Mouse (Mus musculus) 3T3-L1 (cell line): Measurements from ENCODE around the gene Adgrg7.
A peak's percentile ranks its signal among the peaks of the same experiment; 100 is the strongest.

Experiments
- DNase-seq: peaks from one replicate; pipeline ENCODE4 v3.0.0-alpha.2; 2015; ENCODE audit warnings: low read depth, low spot score

The Adgrg7 gene

DNA sequence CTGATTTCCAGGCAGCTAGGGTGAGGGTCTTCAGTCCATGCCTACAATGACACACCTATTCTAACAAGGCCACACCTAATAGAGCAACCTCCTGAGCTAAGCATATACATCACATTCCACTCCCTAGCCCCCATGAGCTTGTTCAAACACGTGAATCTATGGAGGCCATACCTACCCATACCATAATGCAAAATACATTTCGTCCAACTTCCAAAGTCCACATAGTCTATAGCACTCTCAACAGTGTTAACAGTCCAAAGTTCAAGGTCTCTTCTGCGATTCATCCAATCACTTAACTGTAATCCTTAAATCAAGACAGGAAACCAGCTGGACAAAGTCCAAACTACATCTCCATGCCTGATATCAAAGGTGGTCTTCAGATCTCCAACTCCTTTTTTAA lies 85.6 kb downstream of the Adgrg7 start:
- no peak for DNase-seq

DNA sequence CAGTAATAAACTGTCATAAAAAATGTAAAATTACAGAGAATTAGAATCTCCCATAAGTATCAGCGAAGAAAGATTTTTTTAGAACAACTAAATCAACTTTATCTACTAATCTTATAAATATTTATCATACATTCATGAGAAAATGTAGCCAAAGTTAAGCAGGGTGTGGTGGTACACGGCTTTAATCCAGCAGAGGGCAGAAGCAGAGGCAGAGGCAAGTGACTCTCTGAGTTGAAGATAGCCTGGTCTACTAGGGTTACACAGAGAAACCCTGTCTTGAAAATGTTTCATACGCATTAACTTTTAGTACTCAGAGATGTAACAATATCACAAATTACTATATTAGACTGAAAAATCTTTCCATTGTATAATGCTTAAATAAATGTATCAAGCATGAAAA lies 89.9 kb downstream of the Adgrg7 start:
- DNase-seq, result no peak

DNA sequence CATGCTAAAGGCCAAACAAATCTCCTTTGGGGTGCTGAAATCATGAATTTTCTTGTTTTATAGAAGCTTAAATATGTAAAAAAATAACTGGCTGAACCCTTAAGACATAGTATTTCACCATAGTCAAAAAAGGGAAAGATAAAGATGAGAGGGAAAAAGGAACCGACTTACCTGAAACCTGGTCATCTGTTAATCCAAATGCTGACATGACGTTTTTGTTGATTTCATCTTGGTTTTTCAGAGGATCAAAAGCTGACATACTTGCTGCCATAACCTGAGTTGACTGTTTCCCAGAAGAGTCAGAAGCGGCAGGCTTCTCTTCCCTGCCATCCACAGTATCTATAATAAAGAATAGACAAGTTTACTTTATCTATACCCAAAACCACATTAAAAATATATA lies 94.8 kb downstream of the Adgrg7 start:
- no peak for DNase-seq

DNA sequence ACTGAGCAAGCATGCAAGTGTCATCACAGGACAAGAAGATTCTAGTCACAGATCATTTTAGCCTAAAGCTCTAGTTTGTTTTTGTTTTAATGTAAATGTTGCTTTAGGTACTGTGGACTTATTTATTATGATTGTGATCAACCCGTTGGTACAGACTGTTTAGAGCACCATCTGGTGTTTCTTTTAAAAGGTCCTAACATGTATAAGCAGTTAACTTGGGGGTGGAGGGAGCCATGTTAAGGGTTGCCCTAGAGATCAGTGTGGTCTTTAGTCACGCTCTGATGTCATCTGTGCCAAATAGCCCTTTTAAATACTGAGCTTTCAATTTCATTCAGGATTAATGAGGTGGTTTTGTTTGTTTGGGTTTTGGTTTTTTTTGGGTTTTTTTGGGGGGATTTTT lies 99.2 kb downstream of the Adgrg7 start:
- no peak for DNase-seq

DNA sequence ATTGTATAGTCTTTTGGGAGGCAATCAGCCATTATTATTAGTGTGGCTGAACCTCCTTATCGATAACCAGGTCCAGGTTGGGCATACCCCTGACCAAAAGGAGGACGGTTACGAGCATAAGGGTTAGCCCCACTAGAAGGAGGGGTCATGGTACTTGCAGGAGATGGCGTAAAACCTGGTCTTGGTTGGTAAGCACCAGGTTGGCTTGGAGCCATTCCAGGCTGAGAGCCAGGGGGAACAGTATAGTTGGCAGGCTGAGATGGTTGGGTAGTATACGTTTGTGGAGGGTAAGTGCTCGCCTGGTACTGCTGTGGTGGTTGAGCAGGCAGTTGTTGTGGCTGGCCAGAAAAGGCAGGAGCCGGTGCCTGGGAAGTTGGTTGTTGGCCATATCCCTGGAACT lies 104.9 kb downstream of the Adgrg7 start:
- DNase-seq, result no peak

DNA sequence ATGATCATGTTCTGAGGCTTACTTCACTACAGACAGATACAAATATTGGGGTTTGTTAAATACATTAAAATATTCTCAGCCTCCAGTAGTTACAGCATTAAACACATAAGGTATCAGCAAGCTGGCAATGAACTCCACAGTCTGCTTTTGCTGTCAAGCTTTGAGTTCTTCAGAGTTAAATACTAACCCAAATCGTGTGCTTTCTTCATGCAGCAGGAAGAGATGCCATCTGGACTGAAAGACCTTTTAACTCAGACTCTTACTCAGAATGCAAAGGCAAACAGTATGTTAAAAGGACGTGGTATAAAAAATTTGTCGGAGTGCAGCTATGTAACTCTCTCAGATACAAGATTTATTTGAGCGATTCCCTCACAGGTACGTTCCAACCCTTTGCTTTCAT lies 108.9 kb downstream of the Adgrg7 start:
- DNase-seq, result no peak

DNA sequence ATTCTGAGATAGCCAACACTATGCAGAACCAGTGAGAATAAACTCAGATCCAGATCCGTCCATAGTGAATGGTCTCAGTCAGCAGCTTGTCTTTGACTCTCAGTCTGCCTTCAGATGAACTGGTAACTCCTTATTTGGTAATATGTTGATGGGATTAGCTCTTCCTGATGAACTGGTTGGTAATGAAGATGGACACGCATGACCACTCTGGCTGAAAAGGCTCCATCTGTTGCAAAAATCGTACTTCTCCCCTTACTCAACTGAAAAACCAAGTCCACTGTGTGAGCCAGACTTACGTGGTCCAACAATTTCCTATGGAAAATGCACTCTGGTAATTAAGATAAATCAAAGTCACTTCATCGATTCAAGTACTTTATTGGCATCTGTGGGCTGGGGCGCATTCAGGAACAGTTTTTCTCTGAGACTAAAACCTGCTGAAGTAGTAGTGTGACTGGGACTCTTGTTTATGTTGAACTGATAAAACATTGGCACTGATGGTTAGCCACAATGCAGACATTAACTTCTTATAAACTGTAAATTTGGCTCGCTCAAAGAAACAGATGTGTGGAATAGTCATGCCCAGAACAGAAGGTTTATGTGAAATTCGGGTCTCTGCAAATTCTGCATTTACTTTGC lies 114.5 kb downstream of the Adgrg7 start:
- DNase-seq, result no peak

DNA sequence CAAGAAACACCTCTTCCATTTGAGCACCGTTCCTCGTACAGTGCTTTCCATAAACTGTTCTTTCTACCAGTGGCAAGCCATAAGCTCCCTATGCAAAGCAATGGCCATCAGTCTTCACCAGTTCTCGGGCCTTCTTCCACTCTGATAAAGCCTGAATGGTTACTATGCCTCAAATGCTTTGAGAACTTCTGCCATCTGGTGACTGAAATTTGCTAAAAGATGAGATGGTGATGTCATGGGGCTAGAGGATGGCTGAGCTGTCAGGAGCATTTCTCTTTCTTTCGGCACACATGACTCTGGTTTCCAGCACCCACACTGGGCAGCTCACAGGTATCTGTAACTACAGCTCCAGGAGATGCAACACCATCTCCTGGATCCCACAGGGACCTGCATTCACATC lies 118.5 kb downstream of the Adgrg7 start:
- peak; percentile 54 for DNase-seq
